Mouse (Mus musculus): ENCODE results near the gene Blvrb.

Gene Blvrb

DNA sequence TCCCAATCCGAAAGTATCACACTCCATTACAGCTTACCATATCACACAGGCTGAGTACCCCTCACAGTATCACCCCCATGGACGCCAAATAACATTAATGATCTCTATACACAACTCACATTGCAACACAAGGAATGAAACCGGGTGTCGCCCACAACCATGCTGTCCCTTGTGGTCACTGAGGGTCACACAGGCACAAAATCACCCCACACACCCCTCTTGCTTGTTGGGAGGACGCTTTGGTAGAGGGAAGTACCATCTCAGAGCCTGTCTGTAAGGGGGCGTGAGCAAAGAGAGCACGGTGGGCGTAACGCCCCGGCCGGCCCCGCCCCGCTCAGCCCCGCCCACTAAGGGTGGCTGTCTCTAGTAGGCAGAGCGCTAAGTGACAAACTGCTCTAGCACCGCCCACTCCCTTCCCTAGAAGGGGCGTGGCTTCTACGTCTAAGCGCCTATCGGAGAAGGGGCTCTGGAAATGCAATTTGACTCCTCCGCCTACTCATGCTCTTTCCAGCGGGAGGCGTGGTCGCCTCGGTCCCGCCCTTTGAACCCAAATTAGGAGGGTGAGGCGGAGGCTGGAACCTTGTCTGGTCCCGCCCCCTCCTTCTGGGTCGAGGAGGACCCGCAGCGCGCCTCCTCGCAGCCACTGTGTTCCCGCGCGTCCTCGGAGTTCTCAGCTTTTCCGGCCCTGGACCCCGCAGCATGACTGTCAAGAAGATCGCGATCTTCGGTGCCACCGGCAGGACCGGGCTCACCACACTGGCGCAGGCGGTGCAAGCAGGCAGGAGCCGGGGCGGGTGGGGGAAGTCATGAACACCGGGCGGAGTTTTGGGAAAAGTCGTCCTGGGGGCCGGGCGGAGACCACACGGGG is at the start of gene Blvrb, which contains the start of gene Sptbn4:
TSS of gene Blvrb (plus strand) at position 560 of the 868 bp plus-strand sequence.
TSS of gene Sptbn4 (minus strand) at position 268 of the 868 bp plus-strand sequence.
- DNase-seq: peak; percentile 94 to 97

DNA sequence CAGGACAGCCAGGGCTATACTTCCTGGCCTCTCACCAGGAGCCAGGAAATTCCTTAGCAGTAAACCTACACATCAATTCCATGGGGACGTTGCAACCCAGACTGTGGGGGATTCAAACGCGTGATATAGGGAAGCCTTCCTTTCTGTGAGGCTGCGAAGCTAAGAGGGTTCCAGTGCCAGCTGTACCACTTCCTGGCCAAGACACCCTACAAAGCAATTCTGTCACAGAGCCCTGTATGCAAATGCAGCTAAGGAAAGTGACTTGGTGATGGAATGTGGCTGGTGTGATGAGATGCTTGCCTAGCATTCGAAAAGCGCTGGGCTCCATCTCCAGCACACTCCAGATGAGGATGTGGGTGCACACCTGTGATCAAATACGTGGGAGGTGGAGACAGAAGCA is 47.2 kb upstream of the Blvrb start:
- no peak for DNase-seq

DNA sequence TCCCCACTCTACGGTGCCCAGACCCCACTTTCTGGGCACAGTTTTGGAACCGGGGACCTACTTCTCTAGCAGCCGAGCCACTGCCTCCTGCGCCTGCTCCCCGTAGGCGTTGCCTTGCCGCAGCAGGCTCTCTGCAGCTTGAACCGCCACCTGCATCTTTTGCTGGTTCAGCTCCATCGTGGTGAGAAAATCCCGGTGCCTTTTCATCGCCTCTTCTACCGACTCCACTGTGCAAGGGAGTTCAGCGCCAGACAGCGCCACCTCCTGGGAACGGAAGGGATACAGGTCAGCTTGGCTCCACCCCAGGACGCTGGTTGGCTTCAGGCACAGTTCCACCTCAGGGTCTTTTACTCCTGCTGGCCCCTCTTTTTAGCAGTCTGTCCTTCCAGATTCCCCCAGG is 45.1 kb upstream of the Blvrb start:
- peak; percentile 88 to 92 for DNase-seq

DNA sequence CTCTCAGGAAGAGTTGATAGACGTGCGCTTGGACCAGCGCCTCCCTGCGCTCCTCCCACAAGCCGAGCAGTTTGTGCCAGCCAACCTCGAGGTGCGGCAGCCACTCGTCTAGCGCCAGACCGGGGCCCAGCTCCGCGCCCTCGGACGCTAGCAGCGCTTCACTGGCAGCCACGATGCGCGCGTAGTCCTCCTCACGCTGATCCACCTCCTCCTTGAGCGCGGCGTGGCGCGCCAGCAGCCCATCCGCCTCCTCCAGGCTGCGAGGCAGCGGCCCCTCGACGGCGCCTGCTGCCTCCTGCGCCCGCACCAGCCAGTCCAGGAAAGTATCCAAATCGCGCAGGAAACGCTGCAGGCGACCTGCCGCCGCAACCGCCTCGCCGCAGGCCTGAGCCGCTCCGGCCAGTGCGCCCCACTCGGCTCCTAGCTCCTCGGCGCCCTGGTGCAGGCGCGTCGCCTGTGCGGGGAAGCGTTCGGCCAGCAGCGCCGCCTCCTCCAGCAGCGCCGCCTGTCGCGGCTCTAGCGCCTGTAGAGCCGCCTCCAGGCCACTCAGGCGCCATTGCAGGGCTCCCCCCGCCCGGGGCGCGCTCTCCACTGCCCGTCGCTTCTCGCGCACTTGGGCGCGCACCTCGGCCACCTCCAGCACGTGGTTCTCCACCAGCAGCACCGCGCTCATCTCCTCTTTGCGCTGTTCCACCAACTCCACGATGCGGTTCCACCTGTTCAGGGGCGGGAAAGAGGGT is 43.4 kb upstream of the Blvrb start:
- peak; percentile 38 to 48 for DNase-seq

DNA sequence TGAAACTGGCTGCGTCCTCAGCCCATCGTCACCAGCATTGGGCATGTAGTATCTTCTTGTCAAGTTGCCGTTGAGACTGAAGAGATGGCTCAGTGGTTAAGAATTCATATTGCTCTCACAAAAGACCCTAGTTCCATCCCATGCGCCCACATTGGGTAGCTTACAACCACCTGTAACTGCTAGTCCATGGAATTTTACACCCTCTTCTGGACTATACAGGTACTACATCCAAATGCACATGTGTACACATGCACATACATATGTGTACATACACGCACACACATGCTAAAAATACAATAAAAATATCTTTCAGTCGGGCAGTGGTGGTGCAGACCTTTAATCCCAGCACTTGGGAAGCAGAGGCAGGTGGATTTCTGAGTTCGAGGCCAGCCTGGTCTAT is 41.3 kb upstream of the Blvrb start:
- DNase-seq: no peak

DNA sequence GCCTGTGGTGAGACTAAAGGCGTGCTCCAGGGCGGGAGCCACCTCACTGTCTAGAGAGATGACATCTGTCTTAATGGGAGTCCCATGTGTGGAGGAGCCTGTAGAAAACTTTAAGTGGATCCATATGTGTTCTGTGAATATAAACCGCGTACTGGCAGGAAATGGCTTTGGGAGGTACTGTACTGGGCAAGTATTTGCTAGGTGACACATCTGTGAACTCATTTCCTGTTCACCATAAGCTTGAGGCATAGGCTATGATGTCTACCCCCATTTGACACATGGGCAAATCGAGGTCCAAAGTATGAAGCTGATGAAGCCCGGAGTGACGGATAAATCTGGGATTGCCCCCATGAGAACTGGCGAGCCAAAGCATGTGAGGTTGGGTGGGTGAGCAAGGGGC is 40.0 kb upstream of the Blvrb start:
- DNase-seq: no peak

DNA sequence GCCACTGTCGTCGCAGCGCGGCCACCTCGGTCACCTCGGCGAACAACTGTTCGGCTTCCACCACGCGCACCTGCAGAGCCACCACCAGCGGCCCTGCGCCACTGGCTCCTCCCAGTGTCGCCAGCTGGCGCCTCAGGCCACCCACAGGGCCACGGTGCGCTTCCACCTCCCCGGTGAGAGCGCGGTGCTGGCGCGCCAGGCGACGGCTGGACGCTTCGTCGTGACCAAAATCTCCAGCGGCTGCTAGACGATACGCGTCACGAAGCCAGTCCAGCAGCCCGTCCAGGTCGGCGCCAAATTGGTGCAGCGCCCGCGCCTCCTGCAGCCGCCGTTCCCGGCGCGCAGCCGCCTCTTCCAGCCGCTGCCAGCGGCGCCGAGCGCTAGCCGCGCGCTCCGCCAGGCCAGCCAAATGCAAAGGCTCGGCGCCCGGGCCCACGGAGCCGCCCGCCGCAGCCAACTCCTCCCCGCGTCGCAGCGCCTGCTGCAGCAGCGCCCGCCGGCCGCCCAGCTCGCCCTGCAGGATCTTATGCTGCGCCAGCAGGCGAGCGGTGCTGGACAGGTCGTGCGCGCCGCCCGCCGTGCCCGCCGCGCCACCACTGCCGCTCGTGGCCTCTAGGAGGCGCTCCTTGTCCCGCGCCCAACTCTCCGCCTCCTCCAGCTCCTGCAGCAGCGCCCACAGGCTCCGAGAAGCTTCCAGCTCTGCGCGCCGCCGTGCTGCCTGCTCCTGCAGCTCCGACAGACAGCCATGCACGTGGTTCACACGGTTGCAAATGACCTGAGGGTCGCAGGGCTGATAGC is 39.2 kb upstream of the Blvrb start:
- DNase-seq: peak; percentile 93 to 94

DNA sequence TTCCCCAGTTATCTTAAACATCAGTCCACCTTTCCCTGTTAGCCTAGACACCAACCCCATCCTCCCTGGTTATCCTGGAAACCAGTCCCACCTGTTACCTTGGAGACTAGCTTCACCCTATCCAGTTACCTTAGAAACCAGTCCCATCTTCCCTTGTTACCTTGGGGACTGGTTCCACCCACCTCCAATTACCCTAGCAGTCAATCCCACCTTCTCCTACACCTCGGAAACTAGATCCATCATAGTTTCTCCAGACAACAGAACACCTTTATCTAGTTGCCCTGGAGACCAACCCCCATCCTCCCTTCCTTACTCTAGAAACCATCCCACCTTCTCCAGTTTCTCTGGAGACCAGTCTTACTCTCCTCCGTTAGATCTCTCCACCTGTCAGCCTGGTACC is 30.6 kb upstream of the Blvrb start:
- DNase-seq: no peak

DNA sequence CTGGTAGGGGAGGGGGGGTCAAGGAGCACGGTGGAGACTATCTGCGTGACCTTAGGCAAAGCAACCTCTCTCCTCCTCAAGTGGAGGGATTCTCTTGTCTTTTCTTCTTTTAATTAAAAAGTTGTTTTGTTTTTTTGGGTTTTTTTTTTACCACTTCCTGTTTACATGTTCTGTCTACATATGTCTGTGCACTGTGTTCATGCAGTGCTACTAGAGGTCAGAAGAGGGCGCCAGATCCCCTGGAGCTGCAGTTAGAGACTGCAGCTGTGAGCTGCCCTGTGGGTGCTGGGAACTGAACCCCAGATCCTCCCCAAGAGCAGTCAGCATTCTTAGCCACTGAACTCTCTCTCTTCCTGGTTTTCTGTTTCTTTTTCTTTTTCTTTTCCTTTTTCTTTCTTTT is 28.7 kb upstream of the Blvrb start:
- no peak for DNase-seq

DNA sequence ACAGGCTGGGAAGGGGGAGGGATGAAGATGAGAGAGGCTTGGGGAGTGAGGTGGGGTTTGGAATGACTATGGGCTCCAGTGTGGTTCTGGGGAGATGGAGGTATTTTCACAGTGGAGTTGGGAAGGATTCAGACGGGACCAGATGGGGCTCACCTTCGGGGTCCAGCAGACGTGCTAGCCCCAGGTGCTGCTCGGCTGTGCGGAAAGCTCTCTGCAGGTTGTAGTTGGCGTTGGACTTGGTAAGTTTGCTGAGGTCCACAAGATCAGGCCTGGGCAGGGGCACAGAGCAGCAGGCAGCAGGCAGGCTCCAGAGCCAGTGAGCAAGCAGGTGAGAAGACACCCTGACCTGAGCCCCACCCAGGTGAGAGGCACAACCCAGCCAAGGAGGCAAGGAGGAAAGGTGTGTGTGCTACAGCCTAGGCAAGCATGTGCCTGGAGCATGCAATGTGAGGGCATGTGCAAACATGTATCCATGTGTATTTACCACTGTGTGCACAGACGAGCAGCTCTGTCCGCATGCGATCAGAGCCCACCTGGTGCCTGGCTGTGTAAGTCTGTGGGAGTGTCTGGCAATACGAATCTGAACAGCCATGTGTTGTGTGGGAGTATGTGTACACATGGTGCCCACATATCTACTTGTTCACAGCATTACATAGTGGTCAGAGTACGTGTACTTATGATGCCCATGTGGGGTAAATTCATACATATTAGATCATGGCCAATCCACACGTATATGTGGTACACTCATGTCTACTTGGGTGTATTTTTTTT is 24.0 kb upstream of the Blvrb start:
- DNase-seq: peak; percentile 49 to 59

DNA sequence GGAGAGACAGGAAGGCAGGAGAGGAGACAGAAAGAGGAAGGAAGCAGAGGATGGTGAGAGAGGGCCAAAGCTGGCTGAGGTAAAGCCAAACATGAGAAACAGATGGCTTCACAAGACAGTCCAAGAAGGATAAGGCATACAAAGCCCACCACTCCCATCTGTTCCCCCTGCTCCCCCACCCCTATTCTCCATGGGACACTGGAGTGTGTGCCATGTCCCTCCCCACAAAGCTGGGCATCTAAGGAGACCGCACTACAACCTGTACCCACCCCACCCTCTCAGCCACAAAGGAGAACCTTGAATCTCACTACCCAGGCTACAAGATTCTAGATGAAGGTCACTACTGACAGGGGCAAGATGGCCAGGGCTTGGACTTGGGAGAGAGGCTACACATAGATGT is 20.4 kb upstream of the Blvrb start:
- DNase-seq: peak; percentile 49 to 62

DNA sequence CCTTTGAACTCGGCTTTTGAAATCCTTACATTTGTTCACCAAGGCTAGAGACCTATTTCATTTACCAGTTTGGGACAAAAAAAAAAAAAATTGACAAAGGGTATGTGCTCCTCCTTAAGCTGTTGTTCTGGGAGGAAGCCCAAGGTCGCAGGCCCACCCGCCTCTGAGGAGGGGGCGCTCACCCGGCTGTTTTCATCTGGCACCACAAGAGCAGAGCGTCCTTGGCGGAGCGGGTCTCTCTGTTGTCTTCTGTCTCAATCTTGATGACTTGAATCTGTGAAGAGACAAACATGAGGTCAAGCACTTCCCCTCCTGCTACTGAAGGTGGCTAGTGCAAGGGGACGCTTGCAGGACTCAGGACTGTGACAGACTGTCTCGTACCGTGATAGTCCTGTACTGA is 19.8 kb upstream of the Blvrb start:
- DNase-seq: no peak

DNA sequence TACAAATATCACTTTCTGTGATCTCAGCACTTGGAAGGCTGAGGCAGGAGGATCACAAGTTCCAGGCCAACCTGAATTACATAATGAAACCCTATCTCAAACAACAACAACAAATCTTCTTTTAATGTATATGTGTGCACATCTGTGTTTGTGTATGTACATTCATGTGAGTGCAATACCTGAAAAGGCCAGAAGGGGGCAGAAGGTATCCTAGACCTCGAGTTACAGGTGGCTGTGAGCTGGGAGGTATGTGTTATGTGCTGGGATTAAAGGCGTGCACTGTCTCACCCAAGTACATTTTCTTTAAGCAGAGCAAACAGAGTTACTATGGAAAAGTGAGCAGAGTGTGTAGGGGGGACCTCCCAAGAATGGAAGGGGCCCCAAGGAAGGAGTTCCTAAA is 18.6 kb upstream of the Blvrb start:
- DNase-seq: no peak

DNA sequence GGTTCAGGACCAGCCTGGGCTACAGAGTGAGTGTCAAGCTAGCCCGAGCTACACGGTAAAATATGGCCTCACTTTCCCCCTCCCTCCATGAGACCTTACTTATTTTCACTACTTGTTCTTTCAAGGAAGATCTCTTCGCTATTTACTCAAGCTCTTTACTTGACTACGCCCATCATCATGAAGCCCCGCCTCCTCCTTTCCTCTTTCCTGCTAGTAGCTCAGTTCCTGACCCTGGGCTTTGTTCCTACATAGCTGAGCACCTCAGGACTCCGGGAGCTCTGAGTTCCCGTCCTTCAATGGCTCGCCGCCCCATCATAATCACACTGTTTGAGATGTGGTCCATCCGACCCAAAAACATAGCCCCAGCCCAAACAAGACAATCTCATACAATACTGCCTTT is 14.4 kb upstream of the Blvrb start:
- no peak for DNase-seq

DNA sequence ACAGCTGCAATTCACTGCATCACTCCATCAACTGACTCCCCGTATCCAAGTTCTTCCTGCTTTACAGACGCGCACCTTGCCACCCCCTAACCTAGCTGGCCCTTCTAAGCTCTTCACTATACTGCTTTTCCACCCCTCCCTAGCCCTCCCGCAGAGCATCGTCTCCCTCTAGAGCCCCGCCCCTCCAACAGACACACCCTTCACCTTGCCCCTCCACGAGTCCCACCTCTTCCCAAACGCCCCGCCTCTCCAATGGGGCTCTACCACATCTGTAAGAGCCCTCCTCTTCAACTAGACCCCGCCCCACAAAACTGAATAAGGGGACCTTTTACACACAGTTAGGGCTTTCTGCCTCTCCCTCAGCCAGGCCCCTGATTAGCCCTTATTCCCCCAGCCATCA is 14.0 kb upstream of the Blvrb start:
- DNase-seq: no peak

DNA sequence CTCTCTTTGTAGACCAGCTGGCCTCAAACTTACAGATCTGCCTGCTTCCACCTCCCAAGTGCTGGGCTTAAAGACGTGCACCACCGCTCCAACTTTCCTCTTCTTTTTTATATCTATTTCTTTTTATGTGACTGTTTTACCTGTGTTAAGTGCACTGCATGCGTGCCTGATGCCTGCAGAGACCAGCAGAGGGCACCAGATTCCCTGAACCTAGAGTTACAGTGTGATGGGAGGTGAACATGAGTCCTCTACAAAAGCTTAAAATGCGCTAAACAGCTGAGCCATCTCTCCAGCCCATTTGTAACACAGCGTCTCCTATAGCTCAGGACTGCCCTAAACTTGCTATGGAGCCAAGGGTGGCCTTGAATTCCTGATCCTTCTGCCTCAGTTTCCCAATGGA is 10.2 kb upstream of the Blvrb start:
- peak in 1 of 2 experiments; percentile 58 for DNase-seq

DNA sequence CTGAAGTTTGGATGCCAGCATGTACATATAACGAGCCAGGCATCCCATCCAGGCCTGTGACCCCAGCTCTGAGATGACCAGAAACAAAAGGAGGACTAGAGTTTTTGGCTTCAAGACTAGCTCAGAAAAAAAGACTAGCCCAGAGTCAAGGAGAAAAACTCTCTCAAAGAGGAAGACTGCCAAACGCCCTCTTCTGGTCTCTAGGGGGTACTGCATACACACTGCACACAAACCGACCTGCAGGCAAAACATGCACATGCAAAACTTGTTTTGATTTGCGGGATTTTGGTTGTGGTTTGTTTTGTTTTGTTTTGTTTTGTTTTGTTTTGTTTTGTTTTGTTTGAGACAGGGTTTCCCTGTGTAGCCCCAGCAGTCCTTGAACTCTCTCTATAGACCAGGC is 7.8 kb upstream of the Blvrb start:
- no peak for DNase-seq

DNA sequence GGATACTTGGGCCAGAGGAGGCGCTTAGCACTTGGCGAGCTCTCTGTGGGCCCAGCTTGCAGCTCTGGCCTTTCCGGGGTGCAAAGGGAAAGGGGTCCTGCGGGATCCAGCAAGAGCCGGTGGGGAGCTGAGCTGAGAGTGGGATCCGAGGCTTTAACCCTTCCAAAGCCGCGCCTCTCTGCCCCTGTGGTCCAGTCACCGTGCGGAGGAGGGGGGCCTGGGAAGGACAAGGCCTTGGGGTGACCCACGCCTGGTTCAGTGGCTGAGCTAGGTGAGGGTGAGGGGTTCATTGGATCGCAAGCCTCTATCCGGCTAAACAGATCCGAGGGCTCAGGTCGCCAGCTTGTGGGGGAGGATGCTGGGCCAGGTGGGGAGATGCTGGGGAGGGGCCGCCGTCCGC is 1.7 kb upstream of the Blvrb start:
- peak in 1 of 2 experiments; percentile 49 for DNase-seq

DNA sequence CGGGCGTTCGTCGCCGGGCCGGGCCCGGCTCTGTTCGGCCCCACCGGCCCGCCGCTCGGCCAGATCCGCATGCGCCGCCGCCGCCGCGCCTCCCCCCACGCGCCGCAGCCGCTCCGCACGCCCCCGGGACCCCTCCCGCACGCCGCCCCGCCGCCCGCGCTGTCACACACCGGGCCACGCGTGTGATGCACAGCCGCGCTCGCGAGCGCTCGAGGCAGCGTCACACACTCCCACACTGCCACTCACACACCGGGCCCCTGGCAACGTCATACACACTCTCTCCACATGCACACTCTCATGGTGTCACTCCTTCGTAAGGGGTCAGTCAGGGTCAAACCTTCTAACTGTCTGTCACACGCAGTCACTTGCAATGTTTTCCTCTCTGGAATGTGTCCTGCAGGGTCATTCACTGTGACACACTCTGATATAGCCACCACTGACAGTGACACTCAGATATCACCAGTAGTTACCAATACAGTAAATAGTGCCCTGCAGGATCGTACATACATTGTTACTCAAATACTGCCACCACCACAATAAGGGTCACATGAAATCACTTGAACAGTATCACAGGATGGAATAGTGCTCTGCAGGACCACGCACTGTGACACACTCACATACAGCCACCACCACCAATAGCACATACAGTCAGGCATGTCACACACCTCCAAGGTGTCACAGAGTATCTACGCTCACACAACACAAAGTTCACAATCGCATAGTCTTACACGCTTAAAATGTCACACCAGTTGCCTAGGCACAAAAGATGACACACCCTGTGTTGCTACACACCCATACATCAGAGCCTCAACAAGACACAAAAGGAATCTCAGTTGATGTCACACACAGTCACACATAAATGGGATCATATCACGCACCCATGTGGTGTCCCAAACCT is 1.0 kb upstream of the Blvrb start:
- peak; percentile 72 to 82 for DNase-seq

DNA sequence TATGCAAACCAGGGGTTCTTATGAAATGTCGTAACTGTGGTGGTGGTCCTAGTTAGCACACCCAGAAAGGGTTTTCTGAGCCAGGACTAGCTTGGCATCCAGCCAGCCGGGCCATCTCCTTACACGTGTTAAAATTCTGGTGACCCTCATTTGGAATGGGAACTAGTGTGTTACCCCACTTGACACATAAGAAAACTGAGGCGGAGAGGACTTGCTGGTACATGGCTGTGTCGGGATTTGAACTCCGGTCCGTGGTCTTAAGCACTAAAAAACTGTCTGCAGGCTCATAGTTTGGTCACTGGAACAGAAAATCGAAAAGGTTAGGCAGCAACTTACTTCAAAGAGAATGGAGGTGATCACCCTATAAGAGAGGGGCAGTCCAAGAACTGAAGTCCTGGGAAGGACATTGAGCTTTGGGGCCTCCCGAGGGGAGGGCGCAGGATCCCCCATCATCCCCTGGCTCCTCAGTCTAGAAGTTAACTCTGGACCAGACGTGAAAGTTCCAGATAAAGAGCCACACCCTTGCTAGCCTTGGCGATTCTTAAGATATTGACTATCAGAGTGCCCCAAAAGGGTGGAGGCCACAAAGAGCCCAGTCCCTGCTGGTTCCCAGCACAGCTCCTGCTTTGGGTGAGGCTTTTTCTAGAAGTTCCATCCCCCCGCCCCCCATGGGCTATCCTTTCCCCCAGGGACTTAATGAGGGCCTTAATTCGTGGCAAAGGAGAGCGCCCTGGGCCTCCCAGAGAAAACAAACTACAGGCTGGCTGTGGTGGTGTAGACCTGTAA is 836 bp downstream of the Blvrb start:
- peak in 1 of 2 experiments; percentile 65 for DNase-seq
